Mouse (Mus musculus) thymus, adult 18-20 months (tissue): ENCODE results near the gene Olfr830.
"Not testable (repeated sequence)": the region's sequence is repeated elsewhere in the genome, so short reads cannot be mapped to it uniquely, and the experiment has no call there.

Source experiments
- DNase-seq, 2 experiments: peaks; one replicate each; pipeline ENCODE4 v3.0.0; 2022; ENCODE audit warnings: mixed read lengths in 2 of 2

Olfr830 gene

DNA sequence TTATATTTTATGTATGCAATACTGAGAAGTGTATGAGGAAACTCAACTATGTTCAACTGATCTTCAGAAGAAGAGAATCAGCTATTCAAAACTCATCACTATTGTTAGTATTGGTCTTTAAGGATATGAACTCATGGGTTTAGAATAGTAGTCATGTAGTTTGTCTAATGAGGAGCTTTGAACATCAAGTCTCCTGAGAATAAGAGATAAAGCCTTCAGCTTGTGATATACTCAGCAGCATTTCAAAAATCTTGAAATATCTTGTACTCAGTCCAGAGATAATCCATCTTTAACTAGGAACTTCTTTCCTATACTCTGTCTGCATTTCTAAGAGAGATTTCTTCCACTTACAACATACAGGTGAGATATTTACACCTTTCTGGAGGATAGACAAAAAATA, at the start of gene Olfr830:
Olfr830 (plus strand) TSS at position 301 of the 400 bp plus-strand sequence.
- no peak for DNase-seq

DNA sequence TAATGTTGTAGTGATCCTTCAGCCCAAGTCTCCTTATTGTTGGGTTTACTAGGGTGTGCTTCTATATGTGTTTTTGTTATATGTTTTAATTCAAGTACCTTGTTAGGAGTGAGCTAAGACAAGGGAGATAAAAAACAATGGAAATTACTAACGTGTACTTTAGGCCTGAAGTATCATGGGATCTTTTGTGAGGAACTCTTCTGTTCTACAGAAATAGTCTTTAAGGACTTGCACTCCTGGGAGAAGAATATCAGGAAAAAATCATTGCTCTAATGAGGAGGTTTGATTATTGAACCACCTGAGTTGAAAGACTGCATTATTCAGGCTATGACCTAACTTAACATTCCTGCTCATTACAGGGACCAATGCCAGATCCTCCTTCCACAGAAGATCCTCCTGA, 19.9 kb upstream of the Olfr830 start, which contains the start of gene Olfr829:
Olfr829 (plus strand) TSS at position 301 of the 400 bp plus-strand sequence.
- DNase-seq, result no peak

DNA sequence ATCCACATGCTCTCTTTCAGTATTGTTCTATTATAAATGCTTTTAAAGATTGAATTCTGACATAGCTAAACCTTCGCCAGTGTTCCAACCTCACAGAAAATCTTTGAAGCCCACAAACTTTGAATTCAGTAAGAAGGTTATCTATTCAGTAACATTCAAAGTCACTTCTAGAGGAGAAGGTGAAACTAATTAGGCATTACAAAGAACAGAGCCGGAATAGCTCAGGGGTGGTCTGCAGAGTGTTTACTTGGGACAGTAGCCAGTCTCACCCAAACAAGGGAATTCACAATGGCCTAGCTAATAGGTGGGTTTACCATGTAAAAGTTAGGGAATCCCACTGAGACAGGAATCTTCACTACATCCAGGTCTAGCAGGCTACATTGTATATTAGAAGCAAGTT, 33.2 kb downstream of the Olfr830 start:
- not testable (repeated sequence) for DNase-seq

DNA sequence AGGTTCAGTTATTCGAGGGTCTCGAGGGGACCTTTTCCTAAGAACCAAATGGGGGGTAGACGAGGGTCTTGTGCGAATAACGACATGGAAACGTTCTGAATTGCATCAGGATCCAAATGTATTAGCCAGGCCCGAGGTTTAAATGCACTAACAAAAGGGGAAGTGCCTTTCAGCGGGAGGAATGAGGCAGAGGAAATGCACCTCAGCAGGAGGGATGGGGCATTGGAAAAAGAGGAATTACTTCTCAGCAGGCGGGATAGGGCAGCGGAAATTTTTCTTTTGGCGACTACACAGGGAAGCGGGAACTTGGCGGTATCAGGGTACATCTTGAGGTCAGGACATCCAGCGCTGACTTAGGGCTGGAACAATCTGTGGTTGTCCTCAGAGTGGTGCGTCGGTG, 53.4 kb downstream of the Olfr830 start:
- not testable (repeated sequence) for DNase-seq
